Mouse (Mus musculus) adrenal gland (tissue): Measurements from ENCODE around the gene Tom1.

Experiments
- intact Hi-C: fragments of 180-260 bp; cut with DNase I; formaldehyde crosslinking; loops from one replicate; pipeline ENCODE4 v1.15.1; 2025
- long read RNA-seq, 2 experiments: library from polyadenylated mRNA; unstranded; transcript quantifications; one replicate each; pipeline ENCODE4 v2.0.0; 2020; ENCODE audit warnings: borderline replicate concordance in 1 of 2; ENCODE audit not compliant: insufficient replicate concordance in 1 of 2

Gene Tom1
- long read RNA-seq, experiment 1, transcript Tom1-202 (15 exons, 2,267 nt): major isoform, 27 of 33 reads
- long read RNA-seq, experiment 1, partial matches to known transcripts: 2 of 33 reads
- long read RNA-seq, experiment 1, other reads (novel, unspliced or antisense): 4 of 33 reads
- long read RNA-seq, experiment 2, transcript Tom1-202 (15 exons, 2,267 nt): major isoform, 30 of 37 reads
- long read RNA-seq, experiment 2, partial matches to known transcripts: 2 of 37 reads
- long read RNA-seq, experiment 2, other reads (novel, unspliced or antisense): 5 of 37 reads

GRCm38 (mm10) chr8:75033511-75034243 is at the start of gene Tom1:
Gene Tom1 (plus strand): TSS chr8:75033705.
- intact Hi-C loops: loop anchor here (5.0 kb wide), 1 partner anchor 36 kb away; no protein-coding TSS in a partner anchor

GRCm38 (mm10) chr8:74987436-74987835 is 46.1 kb upstream of the Tom1 start:
- intact Hi-C loops: no loop called here

- intact Hi-C loops: loop anchor here (5.0 kb wide), 1 partner anchor 117 kb away; the partner anchor contains the start of gene Mcm5
Measured at GRCm38 (mm10) chr8:74990021-74990420, 43.5 kb upstream of the Tom1 start.

- intact Hi-C loops: loop anchor here (5.0 kb wide), 1 partner anchor 114 kb away; the partner anchor contains the start of gene Mcm5
Measured at GRCm38 (mm10) chr8:74993081-74993474, 40.4 kb upstream of the Tom1 start, which contains the start of gene Hmgxb4. Gene Hmgxb4 (plus strand): TSS chr8:74993356.

- intact Hi-C loops: loop anchor here (5.0 kb wide), 1 partner anchor 114 kb away; the partner anchor contains the start of gene Mcm5
Measured at GRCm38 (mm10) chr8:74993475-74994451, 39.7 kb upstream of the Tom1 start.

- intact Hi-C loops: loop anchor here (5.0 kb wide), 1 partner anchor 113 kb away; the partner anchor contains the start of gene Mcm5
Measured at GRCm38 (mm10) chr8:74994540-74994939, 39.0 kb upstream of the Tom1 start.

- intact Hi-C loops: no loop called here
Measured at GRCm38 (mm10) chr8:75000431-75000830, 33.1 kb upstream of the Tom1 start.

- intact Hi-C loops: no loop called here
Measured at GRCm38 (mm10) chr8:75008826-75009225, 24.7 kb upstream of the Tom1 start.

- intact Hi-C loops: no loop called here
Measured at GRCm38 (mm10) chr8:75013557-75013956, 19.9 kb upstream of the Tom1 start.

GRCm38 (mm10) chr8:75013964-75014363 is 19.5 kb upstream of the Tom1 start:
- intact Hi-C loops: no loop called here

- intact Hi-C loops: no loop called here
Measured at GRCm38 (mm10) chr8:75015981-75016380, 17.5 kb upstream of the Tom1 start.

GRCm38 (mm10) chr8:75016422-75016821 is 17.1 kb upstream of the Tom1 start:
- intact Hi-C loops: no loop called here

GRCm38 (mm10) chr8:75018274-75018972 is 15.1 kb upstream of the Tom1 start:
- intact Hi-C loops: no loop called here

GRCm38 (mm10) chr8:75023660-75024316 is 9.7 kb upstream of the Tom1 start:
- intact Hi-C loops: no loop called here

- intact Hi-C loops: no loop called here
Measured at GRCm38 (mm10) chr8:75025809-75026208, 7.7 kb upstream of the Tom1 start.

GRCm38 (mm10) chr8:75030453-75031024 is 3.0 kb upstream of the Tom1 start:
- intact Hi-C loops: loop anchor here (5.0 kb wide), 1 partner anchor 33 kb away; no protein-coding TSS in a partner anchor

GRCm38 (mm10) chr8:75032961-75033360 is 544 bp upstream of the Tom1 start:
- intact Hi-C loops: loop anchor here (5.0 kb wide), 1 partner anchor 36 kb away; no protein-coding TSS in a partner anchor

- intact Hi-C loops: loop anchor here (5.0 kb wide), 1 partner anchor 37 kb away; no protein-coding TSS in a partner anchor
Measured at GRCm38 (mm10) chr8:75034285-75034684, 780 bp downstream of the Tom1 start.

GRCm38 (mm10) chr8:75035640-75036039 is 2.1 kb downstream of the Tom1 start:
- intact Hi-C loops: no loop called here
